Mouse (Mus musculus) gastrocnemius, adult 8-10 months (tissue): Measurements from ENCODE around the gene Slc25a39. TPM values are rescaled to one million over a fixed set of nuclear protein-coding genes. Genes with fewer than 3 reads are reported as not detected.

Experiments
- microRNA-seq: library from miRNA; unstranded; fragments of <30 nt; microRNA quantifications from one replicate; pipeline ENCODE4 v1.2.0, GENCODE M21; 2022
- total RNA-seq, 4 experiments: library from RNA; stranded (reverse); gene quantifications; 2 replicates each; pipeline ENCODE4 v1.2.4; 2022

Gene Slc25a39
- total RNA-seq, 4 experiments from 2014 or later: 61.2 to 72.2 (median 66.7) TPM

Small RNA genes lying within 50 kb of the gene (microRNA-seq; reads per million reads assigned to microRNA genes)
- not detected for gene Mir6930

Other genes starting within 250 kb of the Slc25a39 start
- 100 to 1,000 TPM; 108 to 127 (median 111) TPM for gene Lsm12, start 222.7 kb downstream of the Slc25a39 start, total RNA-seq
- 10 to 100 TPM; 61.5 to 73.2 (median 63.8) TPM for gene G6pc3, start 218.3 kb downstream of the Slc25a39 start, total RNA-seq
- 10 to 100 TPM; 77.5 to 86.2 (median 83.2) TPM for gene Hdac5, start 177.8 kb downstream of the Slc25a39 start, total RNA-seq
- not detected for gene BC030867, start 159.1 kb downstream of the Slc25a39 start, total RNA-seq
- gene Asb16, start 139.2 kb downstream of the Slc25a39 start, total RNA-seq: 10 to 100 TPM; 92.5 to 99.3 (median 93.6) TPM
- 10 to 100 TPM; 14.7 to 15.8 (median 15.0) TPM for gene Tmub2, start 123.0 kb downstream of the Slc25a39 start, total RNA-seq
- gene Atxn7l3, start 111.3 kb downstream of the Slc25a39 start, total RNA-seq: 10 to 100 TPM in 3 of 4 experiments, 1 to 10 TPM in 1; 9.3 to 14.5 (median 11.1) TPM
- 10 to 100 TPM; 31.5 to 41.6 (median 38.2) TPM for gene Ubtf, start 88.2 kb downstream of the Slc25a39 start, total RNA-seq
- gene Slc4a1, start 41.7 kb downstream of the Slc25a39 start, total RNA-seq: 1 to 10 TPM in 1 of 4 experiments, not detected in 3; 1.0 TPM
- under 1 TPM in 1 of 4 experiments, not detected in 3; 0.21 TPM for gene Rundc3a, start 14.5 kb downstream of the Slc25a39 start, total RNA-seq
- gene Grn, start 22.4 kb upstream of the Slc25a39 start, total RNA-seq: 10 to 100 TPM; 12.2 to 21.8 (median 17.0) TPM
- 1 to 10 TPM in 3 of 4 experiments, under 1 TPM in 1; 0.97 to 1.5 (median 1.2) TPM for gene Fam171a2, start 39.7 kb upstream of the Slc25a39 start, total RNA-seq
- gene Itga2b, start 62.2 kb upstream of the Slc25a39 start, total RNA-seq: 1 to 10 TPM in 1 of 4 experiments, under 1 TPM in 2, not detected in 1; 0.63 to 2.0 (median 0.72) TPM
- 10 to 100 TPM; 17.7 to 24.0 (median 22.8) TPM for gene Gpatch8, start 148.4 kb upstream of the Slc25a39 start, total RNA-seq
- gene Gm11627, start 171.5 kb upstream of the Slc25a39 start, total RNA-seq: under 1 TPM in 1 of 4 experiments, not detected in 3; 0.80 TPM
- gene Fzd2, start 196.4 kb upstream of the Slc25a39 start, total RNA-seq: 1 to 10 TPM in 3 of 4 experiments, under 1 TPM in 1; 0.75 to 1.3 (median 1.1) TPM